ENCODE assay signal across 8 mouse cellular contexts in the genomic region with DNA sequence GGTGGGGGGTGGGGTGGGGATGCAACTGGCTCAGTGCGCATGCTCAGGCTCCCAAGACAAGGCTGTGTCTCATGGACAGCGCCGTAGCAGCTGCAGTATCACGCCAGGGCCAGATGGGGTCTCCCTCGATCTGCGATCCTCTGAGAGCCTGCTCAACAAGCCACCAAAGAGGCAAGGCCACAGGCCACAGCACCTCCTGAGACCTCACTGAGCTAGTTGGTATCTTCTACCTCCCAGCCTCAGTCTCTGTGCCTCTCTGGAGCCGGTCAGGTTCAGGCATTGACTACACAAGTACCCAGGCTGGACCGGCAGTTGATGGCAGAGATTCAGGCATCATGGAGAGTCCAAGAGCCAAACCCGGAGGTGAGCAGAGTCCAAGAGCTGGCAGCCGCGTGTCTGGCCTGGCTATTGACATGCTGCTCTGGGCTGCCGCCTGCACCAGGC. TPM values are rescaled to one million over a fixed set of nuclear protein-coding genes. Genes with fewer than 3 reads are reported as not detected.
DNase-seq lines count a peak whose midpoint lies in the region; ATAC-seq lines count a peak whose summit lies in the region.

No protein-coding gene starts in this region.

- H3K4me3 ChIP-seq in hindbrain, embryonic 14.5 days (replicated peaks; ENCODE audit: low read length): no peak overlapping the region

- peak; percentile 90 for ATAC-seq in hindbrain, embryonic 14.5 days (ENCODE audit: low FRiP score)

- DNase-seq in adrenal gland, adult (ENCODE audit: inconsistent age in 2 of 2, low spot score in 1 of 2): peak; percentile 83 to 93
- DNase-seq in cerebellum, postnatal 36 days: peak; percentile 96 to 98
- DNase-seq in gastrocnemius, adult 18-20 months (ENCODE audit: low spot score): peak; percentile 71
- peak; percentile 97 for DNase-seq in hindbrain, embryonic 14.5 days (ENCODE audit: low spot score)
- peak; percentile 80 to 96 for DNase-seq in layer of hippocampus, postnatal 25 days (ENCODE audit: extremely low spot score in 1 of 2, low spot score in 1 of 2)
- DNase-seq in lung, postnatal 36 days: peak; percentile 88
- DNase-seq in right cerebral cortex, adult 2 months (ENCODE audit: low spot score in 2 of 2): peak; percentile 96 to 97
- peak; percentile 76 for DNase-seq in yolk sac, embryonic 10.5 days (ENCODE audit: low spot score)

- no peaks in the 10 kb centered on the region for H3K27me3 ChIP-seq in hindbrain, embryonic 14.5 days (ENCODE audit: control insufficient read depth, insufficient read depth, low read length)

- 26% methylated on average over 12 of the region's 12 CpGs for WGBS in hindbrain, embryonic 14.5 days

- H3K9me3 ChIP-seq in hindbrain, embryonic 14.5 days (ENCODE audit: control insufficient read depth, low read length): no peaks in the 10 kb centered on the region

- no peaks in the 10 kb centered on the region for H3K36me3 ChIP-seq in hindbrain, embryonic 14.5 days (replicated peaks; ENCODE audit: control insufficient read depth, insufficient read depth)

- peak overlapping the region; percentile 78; the same call in 1 of the 2 replicates for H3K27ac ChIP-seq in hindbrain, embryonic 14.5 days

- H3K9ac ChIP-seq in hindbrain, embryonic 14.5 days: no peak overlapping the region

- H3K4me2 ChIP-seq in hindbrain, embryonic 14.5 days (replicated peaks): peak overlapping the region; percentile 48

- peaks cover 8% of the 10 kb centered on the region; the same call in 1 of the 2 replicates for H3K4me1 ChIP-seq in hindbrain, embryonic 14.5 days (replicated peaks; ENCODE audit: control insufficient read depth, insufficient read depth, low read length)

RNA-seq across cellular contexts. Expression of a gene that starts 11.4 kb away (rescaled TPM):
- total RNA-seq in gastrocnemius, adult 18-20 months (2021): under 1 TPM in 1 of 2 experiments, not detected in 1; 0.07 TPM
- polyA plus RNA-seq in hindbrain, embryonic 14.5 days (2014; fragmentation: Nextera tagmentation; extraction: Ambion mirVana): 90.1 and 93.1 TPM in 2 replicates
- 100 to 1,000 TPM; 301 to 309 TPM for total RNA-seq in layer of hippocampus, postnatal 25 days (2021)

Comparison
In these comparisons a context has a peak if more than half of its experiments do, and no peak if none do; other contexts are left out.
1. RNA of a gene that starts 11.4 kb away (total RNA-seq): 301 to 309 TPM in layer of hippocampus, postnatal 25 days; 0.07 TPM in gastrocnemius, adult 18-20 months; every median in the first group is over 100 times any median in the second.
2. Peak in every context shown above with its lines, with median percentiles within 50 percentile points of each other: DNase-seq.